Mouse (Mus musculus) heart, adult 11 months (tissue): ENCODE results near the gene Elp4.

Experiments
- DNase-seq: peaks from one replicate; pipeline ENCODE4 v3.0.0; 2022

The Elp4 gene

DNA sequence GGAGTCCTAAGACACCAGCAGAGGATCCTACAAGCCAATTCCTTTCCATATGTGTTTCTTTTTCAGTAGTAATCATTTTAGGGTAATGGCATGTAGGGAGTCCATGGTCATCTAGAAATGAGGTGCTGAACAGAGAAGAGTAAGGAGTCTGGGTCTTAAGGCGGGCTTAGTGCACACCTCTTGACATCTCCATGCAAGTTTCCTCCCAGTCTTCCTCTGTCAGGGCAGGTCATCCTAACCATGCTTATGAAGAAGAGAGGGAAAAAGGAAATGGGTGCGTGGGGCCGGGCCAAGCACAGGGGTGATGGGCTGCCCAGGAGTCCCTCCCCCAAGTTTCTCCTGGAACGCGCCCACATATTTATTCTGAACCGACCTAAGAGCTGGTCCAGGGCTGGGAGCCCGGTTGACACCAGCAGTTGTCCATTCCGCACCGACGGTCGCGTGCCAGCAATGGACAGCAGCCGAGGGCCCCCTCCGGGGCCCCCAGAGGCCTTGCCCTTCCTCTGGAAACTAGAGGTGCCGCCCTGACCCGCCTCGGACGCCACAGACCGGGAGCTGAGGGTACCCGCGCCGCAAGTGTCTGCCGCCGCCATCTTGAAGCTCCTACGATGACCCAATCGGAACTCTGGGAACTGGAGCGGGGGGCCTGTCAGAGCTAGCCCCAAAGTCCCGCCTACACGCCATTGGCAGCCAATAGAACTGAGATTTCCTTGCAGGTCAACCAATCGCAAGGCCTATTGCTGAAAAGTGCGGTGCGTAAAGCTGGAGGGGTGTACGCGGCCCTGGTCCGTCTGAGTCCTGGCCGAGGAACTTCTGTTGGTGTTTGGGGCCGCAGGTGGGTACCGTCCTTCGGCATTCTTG is at the start of gene Elp4, which contains the start of gene Immp1l:
TSS of gene Elp4 (minus strand) at position 669 of the 861 bp plus-strand sequence.
TSS of gene Immp1l (plus strand) at position 743 of the 861 bp plus-strand sequence.
- DNase-seq, result peak; percentile 100

DNA sequence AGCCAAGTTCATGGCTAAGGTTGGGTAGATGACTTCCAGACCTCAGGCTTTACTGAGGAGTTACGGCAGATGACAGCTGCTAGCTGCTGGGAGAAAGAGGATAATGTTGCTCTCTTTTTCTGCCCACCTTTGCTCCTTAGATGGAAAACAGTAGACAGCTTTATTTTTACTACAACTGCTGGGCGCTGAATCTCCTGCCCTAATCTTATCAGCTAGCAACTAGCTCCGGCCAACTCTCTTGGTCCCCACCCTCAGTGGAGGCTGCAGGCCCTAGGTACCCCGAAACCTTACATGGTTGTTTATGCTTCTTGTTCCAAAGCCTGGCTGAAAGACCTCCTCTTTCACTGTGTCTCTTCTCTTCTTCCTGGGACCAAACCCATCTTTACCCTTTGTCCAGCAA is 49.5 kb upstream of the Elp4 start:
- no peak for DNase-seq

DNA sequence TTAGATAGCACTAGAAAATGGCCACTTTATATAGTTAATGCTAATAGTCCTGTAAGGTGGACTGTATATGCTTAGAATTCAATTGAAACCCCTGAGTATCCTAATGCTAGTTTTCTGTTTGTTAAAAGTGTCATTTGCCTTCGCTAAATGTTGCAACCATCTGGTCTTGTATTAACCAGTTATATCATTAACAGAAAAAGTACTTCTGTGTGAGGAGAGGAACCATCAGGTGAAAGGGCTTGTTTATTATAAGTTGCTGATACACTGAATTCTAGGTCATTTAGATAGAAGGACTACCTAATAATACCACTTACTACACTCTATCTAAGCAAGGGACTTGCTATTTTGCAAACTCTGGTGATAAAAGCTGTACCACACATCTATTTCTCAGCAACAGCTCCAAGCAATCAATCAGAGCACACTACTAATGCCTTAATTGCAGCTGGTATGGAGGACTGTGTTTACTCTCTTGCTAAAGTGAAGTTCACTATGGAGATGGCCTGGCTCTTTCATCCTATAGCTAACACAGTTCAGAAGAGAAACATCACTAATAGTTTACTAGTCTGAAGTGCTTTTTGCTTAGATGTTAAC is 47.1 kb upstream of the Elp4 start:
- no peak for DNase-seq

GRCm38 (mm10) chr2:105950131-105950530 is 45.8 kb upstream of the Elp4 start:
- no peak for DNase-seq

DNA sequence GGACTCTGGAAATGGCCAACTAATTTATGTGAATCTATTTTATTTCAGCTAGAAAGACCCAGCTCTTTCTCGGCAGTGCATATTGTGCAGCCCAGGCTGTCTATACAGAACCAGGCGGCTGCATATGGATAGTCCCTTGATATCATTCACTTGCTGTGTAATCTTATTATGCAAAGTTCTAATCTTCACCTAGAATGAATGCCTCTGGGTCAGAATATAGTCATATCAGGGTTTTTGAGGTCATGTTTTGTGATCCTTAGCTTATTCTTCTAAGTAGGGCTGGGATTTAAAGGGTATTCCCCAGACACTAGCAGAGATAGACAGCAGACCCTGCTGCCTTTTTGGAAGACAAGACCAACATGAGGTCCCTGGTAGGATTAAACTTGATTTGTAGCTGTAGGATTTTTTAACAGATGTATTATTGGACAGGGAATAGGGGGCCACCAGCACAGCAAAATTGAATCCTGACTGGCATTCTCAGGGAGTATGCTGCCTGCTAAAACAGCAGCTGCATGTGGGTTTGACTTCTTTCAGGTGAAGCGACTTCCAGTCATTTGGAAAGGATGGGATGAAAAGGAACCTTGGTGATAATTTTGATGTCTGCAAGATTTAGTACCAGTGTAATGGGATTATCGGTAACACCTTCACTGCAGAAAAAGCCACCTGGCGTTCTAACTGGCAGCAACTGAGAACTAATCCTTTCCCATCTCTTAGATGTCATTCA is 13.4 kb upstream of the Elp4 start:
- DNase-seq, result no peak

DNA sequence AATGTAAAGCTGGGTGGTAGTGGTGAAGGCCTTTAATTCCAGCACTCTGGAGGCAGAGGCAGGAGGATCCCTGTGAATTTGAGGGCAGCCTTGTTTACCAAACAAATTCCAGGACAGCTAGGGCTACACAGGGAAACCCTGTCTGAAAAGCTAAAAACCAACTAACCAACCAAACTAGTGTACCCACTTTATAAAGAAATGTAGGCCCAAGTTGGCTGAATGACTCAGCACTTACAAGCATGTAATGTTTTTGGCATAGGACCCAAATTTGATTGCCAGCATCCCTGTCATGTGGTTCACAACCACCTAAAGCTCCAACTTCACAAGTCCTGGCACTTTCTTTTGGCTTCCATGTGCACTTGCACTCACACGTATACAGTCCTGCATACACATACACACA is 12.3 kb upstream of the Elp4 start:
- DNase-seq, result no peak

- DNase-seq, result no peak
Measured at GRCm38 (mm10) chr2:105913655-105914366, 9.4 kb upstream of the Elp4 start.

DNA sequence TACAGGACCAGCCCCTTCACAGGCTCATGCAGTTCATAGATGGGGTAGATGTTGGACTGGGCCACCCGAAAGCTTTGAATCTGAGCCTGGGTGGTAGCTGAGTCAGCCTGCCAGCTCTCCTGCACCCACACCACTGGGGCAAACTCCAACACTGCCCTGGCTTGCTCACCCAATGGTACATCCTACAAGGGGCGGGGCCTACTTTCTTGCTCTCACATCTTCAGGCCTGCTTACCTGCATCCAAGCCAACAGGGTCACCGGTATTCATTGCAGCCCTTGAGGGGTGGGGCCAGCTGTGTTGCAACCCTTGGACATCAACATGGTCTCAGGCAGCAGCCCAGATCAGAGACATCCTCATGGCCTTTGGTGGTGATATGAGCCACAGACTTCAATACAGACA is 6.2 kb upstream of the Elp4 start:
- DNase-seq, result peak; percentile 88

DNA sequence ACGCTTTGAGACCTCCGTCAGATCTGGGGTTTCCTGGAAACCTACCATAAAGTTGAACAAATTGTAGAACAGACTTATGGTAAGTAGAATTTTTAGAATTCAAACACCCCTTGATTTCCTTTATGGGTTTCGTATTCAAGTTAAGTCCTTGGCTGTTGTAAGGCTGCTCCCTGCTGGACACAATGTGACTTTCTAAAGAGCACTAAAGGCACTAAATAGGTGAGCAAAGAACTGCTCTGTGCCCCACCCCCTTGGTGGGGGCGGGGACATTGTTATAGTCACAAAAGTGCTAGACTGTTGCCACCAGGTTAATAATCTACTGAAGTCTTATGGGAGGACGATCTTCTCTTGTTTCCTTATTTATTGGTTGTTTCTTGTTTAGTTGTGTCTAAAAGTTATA is 4.0 kb upstream of the Elp4 start:
- no peak for DNase-seq

DNA sequence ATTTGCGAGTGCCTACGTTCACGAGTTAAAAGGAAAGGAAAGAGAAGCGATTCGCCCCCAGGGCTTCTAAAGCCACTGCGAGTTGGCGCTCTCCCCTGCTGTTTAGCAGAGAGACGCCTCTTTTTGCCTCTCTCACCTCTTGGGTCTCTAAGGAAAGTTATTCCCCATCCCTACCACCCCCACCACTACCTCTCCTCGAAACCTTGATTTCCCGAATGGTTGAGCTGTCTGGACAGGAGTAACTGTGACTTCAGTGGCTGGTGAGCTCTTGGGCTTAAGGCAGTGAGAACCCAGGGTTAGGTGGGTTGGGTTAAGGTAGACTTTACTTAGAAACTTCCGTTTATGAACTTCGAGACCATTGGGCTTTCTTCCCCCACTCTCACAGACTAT is 388 bp upstream of the Elp4 start:
- DNase-seq, result no peak

DNA sequence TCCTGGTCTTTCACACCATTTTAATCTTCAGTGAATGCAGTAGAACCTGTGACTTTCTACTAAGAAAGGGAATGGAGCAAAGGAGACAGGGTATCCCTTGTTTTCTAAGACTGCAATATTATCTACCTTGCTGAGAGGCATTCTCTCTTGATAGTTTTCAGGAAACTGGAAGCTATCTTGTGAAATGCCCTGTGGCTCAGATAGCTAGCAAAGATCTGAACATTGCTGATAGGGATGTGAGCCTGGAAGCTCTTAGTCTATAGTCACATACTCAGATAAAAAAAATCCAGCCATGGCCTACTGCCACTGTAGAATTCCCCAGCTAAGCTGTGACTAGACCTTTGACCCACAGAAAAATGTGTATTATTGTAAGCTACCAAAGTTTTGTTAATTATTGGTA is 13.5 kb downstream of the Elp4 start:
- DNase-seq, result no peak

DNA sequence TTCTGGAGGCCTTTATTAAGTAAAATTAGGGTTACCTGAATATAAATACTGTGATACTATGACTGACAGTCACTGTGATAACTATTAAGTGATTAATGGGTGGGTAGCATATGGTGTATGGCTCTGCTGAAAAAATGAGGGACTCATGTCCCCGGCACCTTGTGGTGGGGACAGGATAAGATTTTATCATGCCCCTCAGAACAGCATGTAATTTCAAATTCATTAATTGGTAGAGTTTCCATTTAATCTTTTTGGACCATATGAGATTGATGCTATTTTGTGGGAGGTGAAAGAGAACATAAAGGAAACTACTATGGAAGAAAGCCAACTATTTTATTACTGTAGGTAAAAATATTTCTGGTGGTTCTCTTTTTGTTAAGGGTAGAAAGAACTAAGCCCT is 31.0 kb downstream of the Elp4 start:
- no peak for DNase-seq

DNA sequence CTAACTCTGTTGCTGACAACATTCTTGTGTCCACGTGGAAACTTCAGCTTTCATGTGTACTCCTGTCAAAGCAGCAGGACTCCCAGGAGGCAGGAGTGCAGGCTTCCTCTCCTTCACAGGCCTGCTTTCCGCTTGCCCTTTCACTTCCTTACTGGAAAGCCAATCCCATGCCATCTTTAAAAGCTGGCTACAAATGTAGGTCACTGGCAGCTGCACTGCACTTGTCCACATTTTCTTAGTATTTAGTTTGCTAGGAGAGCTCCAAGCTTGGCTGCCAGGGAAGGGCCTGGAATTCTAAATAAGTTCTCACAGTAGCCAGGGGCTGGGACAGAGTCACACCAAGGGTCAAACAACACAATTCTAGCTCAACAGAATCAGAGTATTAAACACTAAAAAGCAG is 49.6 kb downstream of the Elp4 start:
- DNase-seq, result peak; percentile 90

- no peak for DNase-seq
Measured at GRCm38 (mm10) chr2:105852971-105853370, 51.4 kb downstream of the Elp4 start.

DNA sequence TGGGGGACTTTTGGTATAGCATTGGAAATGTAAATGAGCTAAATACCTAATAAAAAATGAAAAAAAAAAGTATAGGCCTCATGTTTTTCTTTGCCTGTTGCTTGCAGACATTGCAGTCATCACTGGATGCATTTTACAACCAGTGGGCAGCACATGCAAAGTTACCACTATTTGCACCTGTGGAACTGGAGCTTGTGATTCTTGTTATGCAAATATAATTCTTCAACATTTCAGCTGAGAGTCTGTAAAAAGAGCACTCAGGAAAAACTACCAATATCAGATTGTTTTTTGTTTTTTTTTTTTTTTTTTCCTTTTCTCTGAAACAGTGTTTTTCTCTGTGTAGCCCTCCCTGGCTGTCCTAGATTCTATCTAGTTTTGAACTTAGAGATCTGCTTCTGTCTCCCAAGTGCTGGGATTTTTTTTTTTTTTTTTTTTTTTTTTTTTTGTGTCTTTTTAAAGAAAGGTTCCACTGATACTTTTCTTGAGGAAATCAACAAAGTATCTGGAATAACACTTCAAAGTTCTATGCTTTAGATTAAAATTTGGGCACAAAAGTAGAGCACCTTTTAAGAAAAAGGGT is 52.6 kb downstream of the Elp4 start:
- no peak for DNase-seq

- DNase-seq, result no peak
Measured at GRCm38 (mm10) chr2:105843151-105843550, 61.2 kb downstream of the Elp4 start.

- DNase-seq, result no peak
Measured at GRCm38 (mm10) chr2:105817965-105818364, 86.4 kb downstream of the Elp4 start.

GRCm38 (mm10) chr2:105815170-105815569 is 89.2 kb downstream of the Elp4 start:
- DNase-seq, result no peak

DNA sequence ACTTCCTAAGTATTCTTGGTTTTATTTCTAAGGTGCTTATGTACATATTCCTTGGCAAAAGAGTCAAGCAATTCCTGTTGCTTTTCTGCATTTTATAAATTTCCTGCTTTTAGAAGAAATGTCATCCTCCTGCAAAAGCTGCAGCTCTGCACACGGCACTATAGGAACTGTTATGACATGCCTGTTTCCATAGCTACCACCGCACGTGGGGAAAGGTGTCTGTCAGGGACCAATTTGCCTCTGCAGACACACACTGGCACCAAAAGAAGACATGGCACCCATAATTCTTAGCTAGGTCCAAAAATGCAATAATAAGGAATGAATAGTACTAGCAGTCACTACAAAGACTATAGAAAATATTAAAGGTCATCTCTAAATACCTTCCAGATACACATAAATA is 91.3 kb downstream of the Elp4 start:
- no peak for DNase-seq

GRCm38 (mm10) chr2:105810286-105810685 is 94.1 kb downstream of the Elp4 start:
- no peak for DNase-seq

- DNase-seq, result no peak
Measured at GRCm38 (mm10) chr2:105806571-105806970, 97.8 kb downstream of the Elp4 start.

- no peak for DNase-seq
Measured at GRCm38 (mm10) chr2:105806047-105806446, 98.3 kb downstream of the Elp4 start.

- DNase-seq, result no peak
Measured at GRCm38 (mm10) chr2:105805210-105805609, 99.2 kb downstream of the Elp4 start.
